Mouse (Mus musculus) adrenal gland, postnatal 36 days (tissue): Measurements from ENCODE around the gene Slc5a9. TPM values are rescaled to one million over a fixed set of nuclear protein-coding genes. Genes with fewer than 3 reads are reported as not detected.
"Not testable (repeated sequence)": the region's sequence is repeated elsewhere in the genome, so short reads cannot be mapped to it uniquely, and the experiment has no call there.

Experiments used
- DNase-seq, 2 experiments: peaks; one replicate each; pipeline ENCODE4 v3.0.0; 2021; ENCODE audit warnings: mixed read lengths in 1 of 2
- long read RNA-seq, 2 experiments: library from polyadenylated mRNA; stranded (forward); transcript quantifications; one replicate each; pipeline ENCODE4 v2.0.0; 2021; ENCODE audit warnings: borderline sequencing depth in 2 of 2
- total RNA-seq, 2 experiments: library from RNA; stranded (reverse); gene quantifications; 2 replicates each; pipeline ENCODE4 v1.2.3; 2021

Gene Slc5a9
- total RNA-seq: not detected
- long read RNA-seq, experiment 1: 0 reads
- long read RNA-seq, experiment 2: 0 reads

DNA sequence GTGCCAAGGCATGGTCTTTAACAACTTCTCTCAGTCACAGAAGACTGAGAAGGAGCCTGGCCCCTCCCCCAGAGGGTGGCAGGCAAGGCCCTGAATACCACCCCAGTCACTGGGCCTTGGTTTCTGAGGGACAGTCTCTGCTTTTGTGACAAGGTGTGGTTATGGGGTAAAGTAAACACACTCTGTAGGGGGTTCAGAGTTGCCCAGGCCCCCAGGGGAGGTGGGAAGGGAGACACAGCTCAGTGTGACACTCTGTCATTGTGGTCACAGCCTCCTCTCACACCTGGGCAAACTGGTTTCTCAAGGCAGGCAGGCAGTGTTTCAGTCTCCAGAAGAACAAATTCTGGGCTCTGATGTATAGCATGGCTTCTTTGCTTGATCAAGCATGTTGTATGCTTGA is at the start of gene Slc5a9:
Gene Slc5a9, minus strand, starts transcription at position 144 of the 400 bp plus-strand sequence.
- DNase-seq: no peak

GRCm38 (mm10) chr4:111919092-111919491 is 16.4 kb upstream of the Slc5a9 start, which contains the start of gene Skint8:
Gene Skint8, plus strand, starts transcription at chr4:111919392.
- no peak for DNase-seq

GRCm38 (mm10) chr4:111907926-111908325 is 5.2 kb upstream of the Slc5a9 start:
- no peak for DNase-seq

GRCm38 (mm10) chr4:111901473-111901872 is 1.2 kb downstream of the Slc5a9 start:
- no peak for DNase-seq

- DNase-seq: not testable (repeated sequence)
Measured at GRCm38 (mm10) chr4:111900491-111900890, 2.2 kb downstream of the Slc5a9 start.

- DNase-seq: no peak
Measured at GRCm38 (mm10) chr4:111898566-111898965, 4.2 kb downstream of the Slc5a9 start.

DNA sequence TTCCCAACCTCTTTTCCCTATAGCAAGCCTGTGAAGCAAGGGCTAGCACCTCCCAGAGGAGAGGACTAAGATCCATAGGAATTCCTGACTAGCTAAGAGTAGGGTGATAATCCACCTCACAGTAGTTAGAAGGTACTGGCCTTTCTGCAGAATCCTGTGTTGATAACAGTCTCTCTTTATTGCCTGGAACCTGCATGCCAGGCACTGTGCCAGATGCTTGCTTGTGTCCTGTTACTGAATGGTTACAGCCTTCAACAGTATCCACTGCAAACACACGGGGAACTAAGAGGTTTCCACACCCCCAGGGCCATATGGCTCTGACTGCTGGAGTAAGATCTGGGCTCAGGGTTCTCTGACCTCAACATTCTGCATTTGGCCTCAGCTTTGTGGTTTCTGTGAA is 5.0 kb downstream of the Slc5a9 start:
- DNase-seq: no peak

- DNase-seq: no peak
Measured at GRCm38 (mm10) chr4:111892138-111892537, 10.6 kb downstream of the Slc5a9 start.

GRCm38 (mm10) chr4:111886607-111887006 is 16.1 kb downstream of the Slc5a9 start:
- DNase-seq: peak; percentile 69 to 71

GRCm38 (mm10) chr4:111886018-111886417 is 16.7 kb downstream of the Slc5a9 start:
- DNase-seq: peak; percentile 58 to 63

DNA sequence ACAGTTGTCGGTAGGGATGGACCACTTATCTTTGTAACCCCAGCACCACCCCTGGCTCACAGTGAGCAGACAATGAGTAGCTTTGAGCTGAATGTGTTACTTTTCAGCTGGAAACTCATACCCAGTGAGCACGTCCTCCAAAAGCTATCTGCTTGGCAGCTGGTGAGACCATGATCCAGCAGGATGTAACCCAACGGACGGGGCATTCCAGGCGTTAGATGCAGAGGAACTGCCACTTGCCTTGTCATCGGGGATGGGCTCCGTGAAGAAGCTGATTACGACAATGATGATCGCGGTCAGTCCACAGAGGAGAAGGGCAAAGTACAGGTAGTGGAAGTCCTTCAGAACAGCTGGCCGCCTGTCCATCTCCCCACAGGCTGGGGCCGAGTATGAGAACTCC is 19.2 kb downstream of the Slc5a9 start:
- no peak for DNase-seq

GRCm38 (mm10) chr4:111880112-111880875 is 22.4 kb downstream of the Slc5a9 start:
- no peak for DNase-seq

DNA sequence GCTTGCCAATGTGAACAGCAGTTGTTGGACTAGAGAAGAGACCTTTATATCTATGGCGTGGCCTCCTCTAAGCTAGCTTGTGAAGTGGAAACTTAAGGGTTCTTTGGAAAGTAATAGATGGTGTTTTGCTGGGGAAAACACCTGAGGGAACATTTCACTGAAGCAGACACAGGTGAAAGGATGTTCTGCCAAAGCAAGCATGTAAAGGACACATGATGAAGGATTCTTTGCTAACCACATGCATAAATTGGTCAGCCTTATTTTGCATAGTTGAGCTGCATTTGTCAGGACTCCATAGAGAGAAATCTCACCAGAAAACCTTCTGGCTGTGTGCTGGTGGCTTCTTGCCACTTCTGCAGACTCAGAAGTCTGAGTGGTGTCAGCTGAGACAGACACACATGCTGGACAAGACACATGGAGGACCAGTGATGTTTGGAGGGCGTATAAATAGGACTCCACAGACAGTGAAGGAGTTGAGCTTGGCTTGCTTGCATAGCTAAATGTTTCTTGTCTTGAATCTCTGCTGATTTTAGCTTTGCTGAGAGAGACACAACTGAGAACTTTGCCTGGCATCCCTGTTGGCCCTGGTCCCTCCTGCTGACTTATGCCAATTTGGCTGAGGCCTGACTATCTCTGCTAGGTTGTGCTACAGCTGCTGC is 34.8 kb downstream of the Slc5a9 start:
- no peak for DNase-seq

DNA sequence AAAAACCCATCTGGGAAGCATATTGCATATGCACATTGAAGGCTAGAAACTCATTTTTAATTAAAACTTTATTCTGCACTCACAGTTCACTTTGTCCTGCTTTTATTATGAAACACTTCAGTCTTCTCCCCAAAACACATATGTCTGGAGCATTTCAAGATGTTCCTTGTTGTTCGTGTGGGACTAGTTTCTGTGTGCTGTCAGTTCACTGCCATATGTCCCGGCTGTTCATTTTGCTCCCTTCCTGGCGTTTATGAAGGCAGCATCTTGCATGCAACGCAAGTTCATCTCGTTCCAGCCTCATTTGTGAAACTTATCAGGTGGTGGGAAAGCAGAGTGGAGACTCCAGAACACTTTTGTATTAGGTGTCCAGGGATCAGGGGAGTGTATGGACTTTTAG is 36.0 kb downstream of the Slc5a9 start:
- no peak for DNase-seq

- DNase-seq: no peak
Measured at GRCm38 (mm10) chr4:111852626-111853025, 50.1 kb downstream of the Slc5a9 start.

GRCm38 (mm10) chr4:111838882-111839281 is 63.8 kb downstream of the Slc5a9 start:
- no peak for DNase-seq

Other genes starting within 250 kb of the Slc5a9 start
- 10 to 100 TPM; 10.7 to 10.8 TPM for gene Spata6, start 182.9 kb downstream of the Slc5a9 start, total RNA-seq
- gene Skint8, start 16.5 kb upstream of the Slc5a9 start, total RNA-seq: not detected
- not detected for gene Skint7, start 70.0 kb upstream of the Slc5a9 start, total RNA-seq
- gene Skint1, start 103.4 kb upstream of the Slc5a9 start, total RNA-seq: not detected
- gene Skint4, start 169.1 kb upstream of the Slc5a9 start, total RNA-seq: not detected